Mouse (Mus musculus) monocyte, adult 2 months (primary cell): ENCODE data around the gene Cerkl.

Experiments
- DNase-seq, 2 experiments: peaks; one replicate each; pipeline ENCODE4 v3.0.0; 2022; ENCODE audit warnings: low spot score in 2 of 2, low read depth in 1 of 2

The Cerkl gene

DNA sequence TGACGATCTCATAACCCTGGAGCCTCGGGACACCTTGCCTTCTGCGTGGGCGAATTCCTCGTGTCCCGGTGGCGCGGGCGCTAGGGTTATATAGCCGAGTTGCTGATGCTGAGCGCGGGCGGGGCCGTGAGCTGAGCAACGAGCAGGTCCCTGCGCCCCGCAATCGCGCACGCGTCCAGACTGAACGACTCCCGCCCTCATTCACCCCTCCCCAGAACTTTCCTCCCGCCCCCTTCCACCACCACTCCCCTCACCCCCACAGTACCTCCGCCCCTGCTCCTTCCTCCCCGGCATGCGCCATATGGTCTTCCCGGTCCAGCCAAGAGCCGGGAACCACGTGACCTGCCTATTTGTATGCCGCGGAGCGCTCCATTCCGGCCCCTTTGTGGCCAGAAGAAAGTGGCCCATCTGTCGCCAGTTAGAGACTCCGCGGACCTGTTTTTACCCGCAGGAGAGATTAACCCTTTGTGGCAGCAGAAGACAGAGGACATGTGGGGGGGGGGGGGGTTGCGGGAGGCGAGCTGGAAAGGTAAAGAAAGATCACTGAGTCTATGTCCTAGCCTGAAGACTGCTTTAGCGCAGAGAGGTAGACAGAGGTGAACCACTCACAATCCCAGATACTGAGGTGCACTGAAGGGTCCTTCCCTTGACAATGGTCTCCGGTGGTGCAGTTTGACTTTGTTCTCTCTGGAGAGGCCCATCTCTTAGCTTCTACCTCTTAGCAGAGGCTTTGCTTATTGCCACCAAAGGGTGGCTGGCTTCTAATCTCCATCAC is at the start of gene Cerkl, which contains the start of gene Neurod1:
Gene Cerkl, minus strand, starts transcription at position 211 of the 775 bp plus-strand sequence.
Gene Neurod1, minus strand, starts transcription at position 177 of the 775 bp plus-strand sequence.
- no peak for DNase-seq

DNA sequence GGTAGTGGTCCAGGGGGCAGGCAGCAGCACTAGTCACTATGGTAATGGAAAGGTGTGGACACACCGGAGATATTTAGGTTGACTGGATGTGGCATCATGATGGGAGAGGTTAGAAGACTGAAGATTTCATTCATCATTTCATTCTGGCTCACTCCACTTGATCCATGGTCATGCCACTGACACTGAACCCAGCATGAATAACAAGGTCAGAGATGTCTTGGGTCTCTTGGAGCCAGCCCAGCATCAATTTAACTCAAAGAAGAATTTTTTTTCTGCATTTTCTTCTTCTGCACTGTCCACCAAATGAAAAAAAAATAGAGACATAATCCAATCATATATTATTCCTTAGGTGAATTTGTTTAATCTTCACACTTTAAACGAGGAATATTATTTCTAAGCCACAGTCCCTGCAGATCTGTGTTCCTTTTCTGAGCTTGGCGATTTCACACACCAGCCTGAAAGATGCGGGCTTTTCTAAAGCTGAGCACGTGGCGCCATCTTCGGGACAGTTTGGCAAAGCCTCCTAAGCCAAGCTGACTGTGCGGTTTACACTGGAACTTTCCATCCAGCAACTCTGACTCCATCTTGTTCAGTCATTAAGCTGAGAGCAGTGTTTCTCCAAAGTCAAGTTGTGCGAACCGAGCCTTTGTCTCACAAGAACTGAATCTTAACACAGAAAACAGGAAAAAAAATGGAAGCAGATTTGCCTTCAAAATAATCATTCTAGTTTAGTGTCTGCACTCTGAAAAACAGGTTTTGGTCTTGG is 42.6 kb upstream of the Cerkl start:
- peak in 1 of 2 experiments; percentile 3 for DNase-seq

GRCm38 (mm10) chr2:79485127-79485526 is 28.5 kb upstream of the Cerkl start:
- DNase-seq, result no peak

- DNase-seq, result no peak
Observed at GRCm38 (mm10) chr2:79482511-79482910, 25.9 kb upstream of the Cerkl start.

DNA sequence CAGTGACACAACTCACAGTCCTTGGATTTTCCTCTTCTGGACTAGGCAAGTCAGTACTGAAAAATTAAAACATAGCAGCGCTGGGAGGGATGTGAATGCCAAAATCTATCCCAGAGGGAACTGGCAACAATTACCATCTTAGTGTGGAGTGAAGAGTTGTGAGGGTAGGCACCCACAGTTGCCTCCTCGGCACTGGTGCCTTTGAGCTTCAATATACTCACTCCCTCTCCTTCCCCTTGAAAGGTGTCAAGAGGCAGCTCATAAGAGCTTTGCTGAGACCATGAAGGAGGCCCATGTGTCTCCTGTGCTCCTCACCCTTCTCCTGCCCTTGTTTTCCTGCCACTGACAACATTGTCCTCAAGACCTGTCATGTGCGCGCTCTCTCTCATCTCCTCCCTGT is 5.8 kb upstream of the Cerkl start:
- DNase-seq, result no peak

- no peak for DNase-seq
Observed at GRCm38 (mm10) chr2:79461861-79462260, 5.3 kb upstream of the Cerkl start.

DNA sequence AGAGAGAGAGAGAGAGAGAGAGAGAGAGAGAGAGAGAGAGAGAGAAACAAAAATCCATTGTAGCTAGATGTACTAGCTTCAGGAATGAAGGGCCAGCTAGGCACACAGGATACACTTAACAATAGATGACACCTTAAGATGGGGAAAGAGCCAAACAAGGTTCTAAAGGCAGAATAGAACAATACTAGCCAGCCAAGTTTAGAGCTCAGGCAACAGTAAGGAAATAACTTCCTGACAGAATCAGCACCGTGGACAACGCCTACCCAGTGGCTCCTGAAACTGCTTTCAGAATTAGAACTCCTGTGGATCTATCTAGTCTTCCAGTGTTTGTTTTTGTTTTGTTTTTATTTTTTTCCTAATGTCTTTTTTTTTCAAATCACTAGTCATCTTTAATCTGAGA is 4.0 kb upstream of the Cerkl start:
- no peak for DNase-seq

DNA sequence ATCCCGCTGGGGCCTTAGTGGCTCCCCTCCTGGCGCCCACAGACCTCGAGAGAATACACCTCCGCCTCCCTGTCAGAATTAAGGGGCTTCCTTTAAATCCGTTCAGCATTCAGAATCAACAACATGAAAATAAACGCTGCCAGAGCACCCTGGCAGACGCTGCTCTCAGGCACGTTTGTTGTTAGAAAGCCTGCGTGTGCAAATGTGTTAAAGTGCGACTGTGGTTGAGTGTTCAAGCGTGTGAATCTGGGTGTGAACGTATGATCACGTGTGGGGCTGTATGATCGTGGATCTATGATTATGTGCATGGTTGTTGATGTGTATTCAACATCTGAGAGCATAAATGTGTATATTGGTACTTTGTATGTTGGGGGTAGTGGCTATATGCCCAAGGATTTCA is 3.5 kb upstream of the Cerkl start:
- no peak for DNase-seq

DNA sequence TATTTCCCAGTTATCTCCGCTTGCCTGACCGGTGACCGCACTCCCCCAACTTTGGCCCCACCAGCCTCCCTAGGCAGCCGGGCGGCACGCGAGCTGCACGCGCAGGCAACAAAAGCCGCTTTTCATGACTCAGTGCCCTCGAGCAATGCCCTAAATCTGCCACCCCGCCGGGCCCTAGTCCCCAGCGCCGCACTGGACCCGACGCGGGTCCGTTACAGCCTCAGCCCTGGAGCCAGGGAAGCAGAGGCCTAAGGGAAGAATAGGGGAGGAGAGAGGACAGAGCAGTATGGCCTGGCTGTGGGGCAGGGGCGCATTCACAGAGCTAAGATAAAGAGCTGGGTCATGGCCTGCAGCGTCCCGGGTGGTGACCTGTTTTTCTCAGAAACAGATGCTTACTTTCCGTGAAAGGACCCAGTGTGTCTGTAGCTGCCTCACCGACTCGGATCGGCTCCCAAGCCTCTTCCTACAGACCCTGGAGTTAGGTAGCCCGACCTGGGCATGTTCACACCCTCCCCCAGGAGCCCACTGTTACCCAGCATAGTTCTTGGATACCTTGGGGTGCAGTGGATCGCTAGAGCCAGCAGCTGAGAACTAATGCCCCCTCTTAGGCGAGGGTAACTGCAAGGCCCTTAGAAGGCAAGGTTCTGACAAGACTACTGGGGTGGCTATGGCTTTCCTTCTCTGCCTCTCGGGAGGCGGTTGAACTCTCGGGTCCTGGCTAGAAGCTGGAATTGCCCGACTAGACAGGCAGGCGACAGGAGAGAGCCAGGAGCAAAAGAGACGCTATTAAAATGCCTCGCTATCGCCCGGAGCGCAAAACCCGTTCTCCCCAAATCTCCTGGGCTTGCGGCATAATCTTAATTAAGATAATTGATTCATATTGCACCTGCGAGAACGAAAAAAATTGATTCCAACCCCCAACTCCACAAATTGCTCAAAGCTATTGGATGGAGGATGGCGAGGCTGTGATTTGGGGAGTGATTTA is 2.8 kb upstream of the Cerkl start:
- DNase-seq, result no peak

DNA sequence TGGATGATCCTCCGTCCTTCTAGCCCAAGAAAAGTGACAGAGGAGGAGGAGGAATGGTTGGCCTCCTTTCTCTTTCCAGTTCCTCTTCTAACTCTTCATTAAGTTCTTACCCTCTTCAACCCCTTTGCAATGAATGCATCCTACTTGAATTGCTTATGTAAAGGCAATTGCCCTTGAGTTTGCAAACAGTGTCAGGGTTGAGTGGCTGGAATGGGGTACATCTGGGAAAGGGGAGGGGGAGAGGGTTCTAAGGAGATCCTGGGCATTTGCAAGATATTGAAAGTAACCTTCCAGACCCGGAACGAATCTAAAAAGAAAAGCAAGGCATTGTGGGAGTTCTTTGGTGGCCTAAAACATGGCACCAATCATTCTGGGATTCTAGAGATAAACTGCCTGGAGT is 1.3 kb upstream of the Cerkl start:
- no peak for DNase-seq

- DNase-seq, result no peak
Observed at GRCm38 (mm10) chr2:79457434-79457833, 849 bp upstream of the Cerkl start.

GRCm38 (mm10) chr2:79455646-79456045 is 939 bp downstream of the Cerkl start:
- no peak for DNase-seq

- DNase-seq, result no peak
Observed at GRCm38 (mm10) chr2:79454786-79455446, 1.7 kb downstream of the Cerkl start.

- no peak for DNase-seq
Observed at GRCm38 (mm10) chr2:79453901-79454781, 2.4 kb downstream of the Cerkl start.

GRCm38 (mm10) chr2:79451438-79451837 is 5.1 kb downstream of the Cerkl start:
- DNase-seq, result no peak

DNA sequence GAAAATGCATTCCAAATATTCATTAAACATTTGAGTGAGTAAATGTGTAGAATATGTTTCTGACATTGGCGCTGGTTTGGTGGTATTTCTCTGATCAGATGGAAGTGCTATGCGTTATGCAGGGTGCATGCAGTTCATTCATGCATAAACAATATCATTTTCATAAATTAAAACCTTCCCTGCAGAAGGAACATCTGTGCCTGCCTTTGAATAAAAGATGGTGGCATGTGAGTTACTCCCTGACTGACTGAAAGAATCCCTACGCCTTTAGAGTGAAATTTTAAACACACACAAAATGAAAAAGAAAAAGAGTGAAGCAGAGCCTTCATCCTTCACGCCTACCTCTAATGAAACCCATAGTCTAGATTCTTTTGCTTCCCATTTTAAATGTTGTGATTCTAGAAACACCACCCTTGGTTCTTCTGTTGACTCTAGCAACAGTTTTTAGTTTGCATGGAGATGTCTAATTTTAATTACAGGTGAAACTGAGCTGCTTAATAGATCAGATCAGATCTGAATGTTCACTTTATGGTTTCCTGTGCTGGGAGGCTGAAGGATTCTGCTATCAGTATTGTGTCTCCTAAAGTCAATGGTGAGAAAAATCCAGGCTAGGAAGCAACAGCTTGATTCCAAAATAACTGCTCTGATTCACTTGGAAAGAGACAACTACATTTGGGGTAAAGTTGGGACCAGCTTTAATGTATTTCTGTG is 5.7 kb downstream of the Cerkl start:
- no peak for DNase-seq

DNA sequence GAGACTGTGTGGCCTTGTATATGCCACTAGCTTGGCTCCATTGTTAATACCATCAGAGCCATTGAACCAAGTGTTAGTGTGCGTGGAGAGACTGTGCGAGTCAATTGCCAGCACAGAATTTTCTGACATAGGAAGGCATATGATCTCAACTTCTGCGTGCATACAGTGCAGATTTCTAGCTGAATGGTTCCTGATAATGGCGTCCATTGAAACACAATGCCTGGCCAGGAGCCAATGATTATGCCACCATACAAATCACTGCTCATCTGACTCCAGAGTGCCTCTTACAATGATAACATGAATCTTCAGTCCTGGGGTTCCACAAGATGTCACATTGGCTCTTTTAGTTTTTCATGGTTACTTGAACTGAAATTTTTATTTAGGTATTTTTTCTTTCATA is 7.2 kb downstream of the Cerkl start:
- no peak for DNase-seq

GRCm38 (mm10) chr2:79447198-79447597 is 9.4 kb downstream of the Cerkl start:
- no peak for DNase-seq
